Mouse (Mus musculus): ENCODE data around the gene Arsj.

Gene Arsj

DNA sequence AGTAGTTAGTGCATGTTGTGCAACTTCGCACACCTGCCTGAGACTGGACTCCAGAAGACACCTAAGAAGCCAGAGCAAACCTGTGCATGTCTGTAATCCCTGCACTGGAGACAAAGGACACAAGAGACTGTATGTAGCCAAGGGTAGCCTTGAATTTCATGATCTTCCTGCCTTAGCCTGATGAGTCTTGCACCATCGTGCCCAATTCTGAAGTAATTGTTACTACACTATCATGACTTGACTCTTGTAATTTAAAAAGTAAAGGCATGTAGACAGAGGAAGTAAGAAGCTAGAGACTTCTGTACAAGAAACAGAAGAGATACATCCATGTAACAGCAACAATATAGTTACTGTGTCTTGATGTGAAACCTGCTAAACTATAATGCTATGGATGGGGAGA, 40.7 kb downstream of the Arsj start:
- DNase-seq: no peak

DNA sequence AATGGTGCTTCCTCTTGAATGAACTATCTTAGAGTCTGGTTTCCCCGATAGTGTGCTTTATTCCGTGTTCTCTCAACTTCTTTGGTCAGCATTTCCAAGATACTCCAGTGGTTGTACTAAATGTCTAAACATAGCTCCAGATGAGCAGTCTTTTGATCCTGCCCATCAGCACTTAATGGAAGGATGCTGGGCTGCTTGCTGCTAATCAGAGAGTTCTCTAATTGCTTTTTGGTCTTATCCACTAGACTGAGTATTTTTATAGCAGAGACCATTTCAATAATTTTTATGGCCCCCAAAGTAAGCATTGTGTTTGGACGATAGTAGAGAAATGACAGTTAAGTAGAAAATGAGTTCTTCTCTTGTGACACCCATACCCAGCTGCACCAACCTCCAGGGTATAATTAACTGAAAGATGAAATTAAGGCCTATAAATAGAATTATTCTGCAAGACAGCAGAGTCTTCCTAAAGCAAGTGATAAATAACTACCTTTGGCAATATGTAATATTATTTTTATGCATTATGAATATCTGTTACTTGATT, 67.1 kb downstream of the Arsj start:
- DNase-seq: no peak

DNA sequence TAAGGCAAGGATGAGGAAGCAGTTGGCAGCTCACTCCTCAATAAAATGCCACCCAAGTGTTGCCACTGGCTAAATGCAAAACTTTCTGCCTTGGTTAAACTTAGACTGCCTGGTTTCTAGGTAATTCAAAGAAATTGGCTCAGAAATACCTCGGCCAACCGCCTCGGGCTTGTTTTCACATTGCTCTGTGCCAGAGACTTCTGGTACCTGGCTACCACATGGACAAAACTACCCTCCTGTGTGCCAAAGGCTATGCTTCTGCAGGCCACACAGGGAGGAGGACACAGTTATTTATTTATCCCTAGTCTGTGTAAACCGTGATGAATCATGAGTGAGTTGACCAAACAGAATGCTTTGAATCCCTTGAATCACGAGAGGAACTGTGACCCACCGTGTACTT, 75.8 kb downstream of the Arsj start:
- no peak for DNase-seq

DNA sequence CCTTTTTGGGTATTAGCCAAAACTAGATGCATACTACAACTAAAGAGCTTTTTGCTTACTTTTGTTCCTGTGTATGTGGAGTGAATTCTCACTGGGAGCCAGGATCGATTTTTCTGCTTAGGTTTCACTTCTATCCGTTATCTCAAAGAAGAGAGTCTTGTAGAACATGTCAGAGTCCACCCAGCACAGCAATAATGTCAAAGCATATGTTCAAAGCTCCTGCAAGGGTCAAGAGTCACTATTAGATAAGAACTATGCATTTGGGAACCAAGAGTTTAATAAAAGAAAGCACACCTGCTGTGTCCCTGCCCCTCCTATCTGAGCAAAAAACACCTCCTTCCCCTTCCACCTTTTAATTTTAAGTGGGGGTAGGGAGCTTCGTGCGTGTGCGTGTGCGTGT, 85.6 kb downstream of the Arsj start:
- DNase-seq: no peak

DNA sequence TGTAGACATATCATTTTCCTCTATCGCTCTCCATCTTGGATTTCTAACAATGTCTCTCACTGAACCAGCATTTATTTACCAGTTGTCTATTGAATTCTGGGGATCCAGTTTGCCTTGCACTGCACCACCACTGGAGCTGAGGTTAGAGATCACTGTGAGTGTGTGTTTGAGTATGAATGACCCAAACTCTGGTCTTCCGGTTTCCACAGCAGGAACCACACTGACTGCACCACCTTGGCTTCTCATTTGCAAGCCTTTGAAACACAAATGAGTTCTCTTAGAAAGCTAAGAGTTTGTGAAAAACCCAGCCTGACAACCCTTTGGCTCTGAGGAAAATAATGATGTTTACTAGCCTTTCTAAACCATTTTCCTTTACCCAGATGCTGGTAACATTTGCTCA, 86.0 kb downstream of the Arsj start:
- DNase-seq: no peak

DNA sequence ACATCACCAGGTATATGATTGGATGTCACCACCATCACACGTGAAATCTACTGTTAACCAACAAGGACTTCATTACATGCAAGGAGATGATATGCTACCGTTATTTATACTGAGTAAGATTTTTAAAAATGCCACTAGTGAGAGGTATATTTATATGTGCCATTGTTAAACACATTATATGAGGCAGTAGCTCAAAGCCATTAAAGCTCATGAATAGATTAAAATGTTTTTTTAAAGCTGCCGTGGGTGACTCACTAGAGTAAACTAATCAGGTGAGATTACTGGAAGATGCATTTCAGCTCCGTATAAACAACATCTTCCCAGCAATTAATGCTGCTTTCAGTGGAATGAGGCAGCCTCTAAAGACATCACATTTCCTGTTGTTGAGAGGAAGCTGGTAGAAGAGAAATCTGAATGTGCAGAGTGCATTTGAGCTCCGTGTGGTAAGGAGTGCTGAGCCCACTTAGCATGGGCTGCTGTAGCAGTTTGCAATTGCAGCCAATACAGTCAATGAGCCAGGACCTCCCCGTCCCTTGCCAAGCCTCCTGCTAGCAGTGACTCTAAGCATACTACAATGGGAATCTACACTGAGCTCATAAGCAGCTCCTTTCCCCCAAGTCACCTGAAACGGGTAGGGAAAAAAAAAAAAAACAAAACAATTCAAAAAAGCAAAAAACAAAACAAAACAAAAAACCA, 92.5 kb downstream of the Arsj start:
- no peak for DNase-seq

DNA sequence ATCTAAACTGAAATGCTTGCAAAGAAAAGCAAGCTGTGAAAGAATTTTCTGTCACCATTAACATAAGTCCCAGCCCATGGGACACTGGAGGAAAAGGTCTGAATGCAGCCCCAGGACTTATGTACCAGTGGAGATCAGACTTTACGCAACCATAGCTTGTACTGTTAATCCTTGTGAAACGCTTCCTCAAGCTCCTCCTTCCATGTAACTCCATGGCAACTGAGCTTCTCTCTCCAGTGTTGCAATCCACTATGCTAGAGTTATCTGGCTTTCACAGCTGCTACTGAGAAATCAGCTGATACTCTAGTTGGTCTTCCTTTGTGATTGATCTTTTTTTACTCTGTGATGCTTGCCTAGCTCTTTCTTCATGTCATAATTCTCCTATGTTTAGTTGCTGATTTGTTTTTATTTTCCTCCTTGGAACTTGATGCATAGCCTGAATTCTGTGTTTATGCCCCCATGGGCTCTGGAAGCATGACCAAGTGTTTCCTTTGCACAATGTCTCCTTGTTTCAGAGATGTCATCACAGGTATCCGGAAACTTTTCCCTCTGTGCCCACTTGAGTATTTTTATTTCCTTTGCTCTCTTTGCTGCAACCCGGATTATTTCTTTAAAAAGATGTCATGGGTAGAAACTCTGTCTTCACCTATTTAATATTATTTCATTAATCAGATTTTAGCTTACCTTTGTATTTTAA, 99.8 kb downstream of the Arsj start:
- DNase-seq: no peak

DNA sequence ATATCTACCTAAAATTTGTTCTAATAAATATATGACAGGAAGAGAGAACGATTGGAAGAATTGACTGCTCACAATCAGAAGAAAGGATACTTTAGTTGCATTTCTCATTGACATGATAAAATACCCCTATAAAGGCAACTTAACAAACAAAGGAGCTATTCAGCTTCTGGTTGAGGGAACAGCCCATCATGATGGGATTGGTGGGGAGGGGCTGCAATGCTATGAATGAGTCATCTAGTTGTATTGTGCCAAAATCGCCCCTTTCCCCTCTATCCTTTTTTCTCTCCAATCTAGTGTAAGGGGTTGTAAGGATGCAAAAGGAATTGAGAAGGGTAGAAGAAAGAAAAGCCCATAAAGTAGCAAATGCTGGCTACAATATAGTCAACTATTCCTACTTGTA, 100.8 kb downstream of the Arsj start:
- no peak for DNase-seq

Data from right cerebral cortex, adult 18-20 months (tissue).